In genomic region chr9:63756581-63757461, GRCm38 (mm10) we compare ENCODE assay signal across 8 mouse cellular contexts. TPM values are rescaled to one million over a fixed set of nuclear protein-coding genes. Genes with fewer than 3 reads are reported as not detected.
A peak's percentile ranks its signal among the peaks of the same experiment; 100 is the strongest.
DNase-seq lines count a peak whose midpoint lies in the region; ATAC-seq and TF ChIP-seq lines count a peak whose summit lies in the region.

No protein-coding gene starts in this region.

- H3K4me2 ChIP-seq in midbrain, postnatal 0 days (ENCODE audit: low read depth, low read length, poor library complexity, severe bottlenecking): peak overlapping the region; percentile 99

- DNase-seq in gastrocnemius, postnatal 10 days: peak; percentile 45
- no peak for DNase-seq in gastrocnemius, adult 8-10 months (ENCODE audit: low spot score in 2 of 2)
- DNase-seq in NIH3T3 (ENCODE audit: low read depth): peak; percentile 54
- DNase-seq in embryo, embryonic 11 days: peak; percentile 75
- peak; percentile 52 for DNase-seq in heart, postnatal 4 days
- DNase-seq in left cerebral cortex, postnatal 4 days: peak; percentile 18
- no peak for DNase-seq in midbrain, postnatal 0 days (ENCODE audit: low spot score)
- DNase-seq in thymus, postnatal 10 days (ENCODE audit: low spot score in 2 of 2): peak; percentile 53 to 56

- H3K4me1 ChIP-seq in midbrain, postnatal 0 days (ENCODE audit: insufficient read depth, low read length): peaks cover 9% of the 10 kb centered on the region

- no peak for TF ChIP-seq CTCF in midbrain, postnatal 0 days (IDR thresholded peaks at IDR 0.05)

- peak overlapping the region; percentile 58 for H3K9ac ChIP-seq in midbrain, postnatal 0 days (replicated peaks; ENCODE audit: low read length, poor library complexity, severe bottlenecking)

- H3K4me3 ChIP-seq in midbrain, postnatal 0 days (ENCODE audit: low read depth, low read length): peak overlapping the region; percentile 69

- ATAC-seq in midbrain, postnatal 0 days (ENCODE audit: low FRiP score): 0 out of 2 replicates have a peak, but pooled peaks have one; percentile 15

- no peaks in the 10 kb centered on the region for H3K27me3 ChIP-seq in midbrain, postnatal 0 days (ENCODE audit: insufficient read depth, low read length)

- WGBS in midbrain, postnatal 0 days: 1% methylated on average over 44 of the region's 47 CpGs

- intact Hi-C loops in left cerebral cortex, postnatal 4 days (cut with DNase I): loop anchor here (10.0 kb wide), 1 partner anchor 78 kb away; no protein-coding TSS in a partner anchor

- no peaks in the 10 kb centered on the region for H3K9me3 ChIP-seq in midbrain, postnatal 0 days (ENCODE audit: low read length)

- peak overlapping the region; percentile 78 for H3K27ac ChIP-seq in midbrain, postnatal 0 days (ENCODE audit: low read depth, low read length)

- H3K36me3 ChIP-seq in midbrain, postnatal 0 days (ENCODE audit: insufficient read depth, low read length): no peaks in the 10 kb centered on the region

RNA-seq across cellular contexts. Expression of gene Smad3, which starts 1.0 kb away (rescaled TPM):
- 10 to 100 TPM; 44.9 to 45.0 TPM for total RNA-seq in gastrocnemius, postnatal 10 days (2021)
- 10 to 100 TPM; 44.2 to 62.0 (median 46.1) TPM for total RNA-seq in gastrocnemius, adult 8-10 months (2022)
- 10 to 100 TPM; 20.7 to 20.9 TPM for total RNA-seq in heart, postnatal 4 days (2021)
- 10 to 100 TPM; 16.0 to 20.4 TPM for total RNA-seq in left cerebral cortex, postnatal 4 days (2021)
- total RNA-seq in midbrain, postnatal 0 days (2014; rRNA removed): 13.2 and 20.6 TPM in 2 replicates
- 4.0 TPM in 2 replicates for polyA plus RNA-seq in midbrain, postnatal 0 days (2015; fragmentation: Nextera tagmentation; extraction: Ambion mirVana)

Comparison
In these comparisons a context has a peak if more than half of its experiments do, and no peak if none do; other contexts are left out.
1. DNase-seq: peak in gastrocnemius, postnatal 10 days (single experiment), NIH3T3 (single experiment), embryo, embryonic 11 days (single experiment), heart, postnatal 4 days (single experiment), left cerebral cortex, postnatal 4 days (single experiment) and thymus, postnatal 10 days (2 of 2); none in gastrocnemius, adult 8-10 months (0 of 2) and midbrain, postnatal 0 days (single experiment).